Mouse (Mus musculus) brain, embryonic 14.5 days (tissue): ENCODE results near the gene Aplp1.

Experiments used
- CTCF ChIP-seq: fragments of 200-500 bp; IDR thresholded peaks from 2 replicates; pipeline ENCODE4 v1.5.1; 2012; ENCODE audit warnings: inconsistent platforms, mild to moderate bottlenecking, moderate library complexity, borderline replicate concordance; ENCODE audit not compliant: insufficient read depth, insufficient read length; ENCODE audit errors: extremely low read depth
- POLR2A ChIP-seq: fragments of 200-500 bp; IDR thresholded peaks from 2 replicates; pipeline ENCODE4 v1.6.1; 2012; ENCODE audit warnings: mild to moderate bottlenecking, inconsistent platforms, borderline replicate concordance; ENCODE audit not compliant: poor library complexity, insufficient read depth, insufficient read length, severe bottlenecking; ENCODE audit errors: extremely low read depth

DNA sequence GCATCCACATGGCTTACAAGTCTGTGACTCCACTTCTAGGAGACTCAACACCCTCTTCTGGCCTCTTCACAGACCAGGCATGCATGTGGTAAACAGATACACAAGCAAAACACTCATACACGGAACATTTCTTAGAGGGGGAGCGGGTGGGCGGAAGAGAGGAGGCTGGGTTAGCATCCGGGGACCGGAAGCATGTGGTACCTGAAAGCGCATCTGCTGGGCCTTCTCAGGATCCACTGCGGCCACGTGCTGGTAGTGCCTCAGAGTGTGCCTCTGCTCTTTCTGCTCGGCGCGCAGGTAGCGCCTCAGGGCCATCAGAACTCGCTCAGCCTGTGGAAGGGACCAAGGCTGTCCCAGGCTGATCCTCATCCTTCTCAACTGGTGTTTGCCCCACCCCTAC is 5.6 kb downstream of the Aplp1 start:
- TF ChIP-seq POLR2A (no peak), CTCF (no peak)
